Mouse (Mus musculus): ENCODE results near the gene Tubg2.

DNA sequence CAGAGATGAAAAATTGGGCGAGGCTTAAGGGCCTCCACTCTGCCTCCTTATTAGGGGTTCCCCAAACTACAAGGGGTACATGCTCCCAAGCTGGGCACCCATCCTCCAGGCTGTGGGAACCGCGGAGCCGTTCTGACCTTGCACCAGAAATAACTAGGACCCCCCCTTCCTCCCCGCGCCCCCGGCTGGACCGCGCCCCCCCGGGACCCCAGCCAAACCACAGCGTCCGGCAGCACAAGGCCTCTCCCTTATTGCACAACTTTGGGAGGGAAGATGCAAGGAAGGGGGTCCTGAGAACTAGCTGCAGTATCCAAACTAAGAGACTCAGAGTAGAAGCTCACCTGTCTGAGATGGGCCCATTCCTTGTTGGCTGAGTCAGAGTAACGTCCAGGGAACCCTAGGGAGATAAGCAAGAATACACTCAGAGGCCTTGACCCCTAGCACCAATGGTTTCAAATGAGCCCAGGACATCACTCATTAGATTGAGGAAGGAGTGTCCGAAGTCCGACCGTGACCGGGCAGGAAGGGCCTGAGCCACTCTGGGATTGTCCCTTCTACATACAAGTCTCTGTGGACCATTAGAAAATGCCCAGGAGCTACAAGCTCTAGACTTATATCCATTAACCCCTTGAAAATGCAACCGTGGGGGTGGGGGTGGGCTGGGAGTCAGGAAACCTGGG is 12.7 kb downstream of the Tubg2 start:
- TF ChIP-seq CTCF (IDR thresholded peaks at IDR 0.05; ENCODE audit: insufficient read depth, low read depth, low read length), result no peak
- no peak for TF ChIP-seq POLR2A (IDR thresholded peaks at IDR 0.05; ENCODE audit: insufficient read depth, low read depth, low read length)
